Mouse (Mus musculus): ENCODE results near the gene Fyb. TPM values are rescaled to one million over a fixed set of nuclear protein-coding genes. Genes with fewer than 3 reads are reported as not detected.

The Fyb gene
- polyA plus RNA-seq, 1 experiment: 5.7 TPM

DNA sequence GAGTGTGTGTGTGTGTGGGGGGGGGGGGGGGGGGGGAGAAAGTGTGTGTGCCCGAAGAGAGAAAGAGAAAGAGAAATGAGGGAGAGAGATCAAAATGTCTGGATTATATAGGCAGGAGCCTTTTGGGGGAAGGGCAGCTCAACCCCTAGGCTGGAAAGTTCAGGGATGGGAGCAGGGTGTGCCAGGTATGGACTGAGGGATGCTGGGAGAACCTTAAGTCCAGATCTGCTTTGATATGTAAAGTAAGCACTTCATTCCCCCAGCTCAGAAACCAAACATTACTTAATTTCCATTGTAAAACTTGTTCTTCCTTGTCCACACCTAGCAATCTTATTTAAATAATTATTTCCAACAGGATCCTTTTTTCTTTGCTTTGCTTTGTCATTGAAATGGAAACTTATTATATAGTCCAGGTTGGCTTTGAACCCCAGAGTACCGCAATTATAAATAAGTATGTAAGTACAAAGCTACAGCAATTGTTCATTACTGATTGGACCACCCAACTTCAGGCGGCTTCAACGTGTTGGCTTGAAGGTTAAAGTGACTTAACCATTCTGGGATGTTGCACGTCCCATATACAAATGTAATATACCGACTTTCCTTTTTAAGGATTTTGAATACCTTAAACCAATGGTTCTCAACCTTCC, 105.9 kb downstream of the Fyb start:
- no peaks in the 10 kb centered on the region for H3K4me1 ChIP-seq (ENCODE audit: control insufficient read depth, insufficient read depth, low read length)
- H3K4me3 ChIP-seq (ENCODE audit: insufficient read depth, low read length): no peak overlapping the region
- H3K27ac ChIP-seq (ENCODE audit: insufficient read depth, low read length): no peak overlapping the region
- no peak for TF ChIP-seq CTCF (IDR thresholded peaks at IDR 0.05; ENCODE audit: borderline replicate concordance, insufficient read depth, low read length)
- TF ChIP-seq POLR2A (IDR thresholded peaks at IDR 0.05; ENCODE audit: low read depth, low read length): no peak

DNA sequence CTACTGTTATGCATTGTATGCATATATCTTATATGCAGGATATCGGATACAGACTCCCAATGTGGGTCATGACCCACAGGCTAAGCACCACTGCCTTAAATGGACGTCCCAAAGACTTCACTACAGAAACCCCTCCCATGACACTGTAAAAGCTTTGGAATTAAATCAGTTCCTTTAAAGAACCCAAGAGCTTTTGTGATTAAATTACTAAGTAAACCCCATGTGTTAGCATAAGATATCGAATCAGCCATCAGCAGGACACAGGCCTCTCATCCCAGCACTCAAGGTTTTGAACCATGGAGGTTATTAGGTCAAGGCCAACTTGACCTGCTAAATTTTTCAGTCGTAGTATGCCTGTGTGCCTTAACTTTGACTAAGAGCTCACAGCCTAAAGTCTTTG, 106.5 kb downstream of the Fyb start:
- TF ChIP-seq CTCF (IDR thresholded peaks at IDR 0.05; ENCODE audit: borderline replicate concordance, insufficient read depth, low read length) (no peak), POLR2A (IDR thresholded peaks at IDR 0.05; ENCODE audit: low read depth, low read length) (no peak)
- no peak overlapping the region for H3K27ac ChIP-seq (ENCODE audit: insufficient read depth, low read length)
- no peaks in the 10 kb centered on the region for H3K4me1 ChIP-seq (ENCODE audit: control insufficient read depth, insufficient read depth, low read length)
- no peak overlapping the region for H3K4me3 ChIP-seq (ENCODE audit: insufficient read depth, low read length)

DNA sequence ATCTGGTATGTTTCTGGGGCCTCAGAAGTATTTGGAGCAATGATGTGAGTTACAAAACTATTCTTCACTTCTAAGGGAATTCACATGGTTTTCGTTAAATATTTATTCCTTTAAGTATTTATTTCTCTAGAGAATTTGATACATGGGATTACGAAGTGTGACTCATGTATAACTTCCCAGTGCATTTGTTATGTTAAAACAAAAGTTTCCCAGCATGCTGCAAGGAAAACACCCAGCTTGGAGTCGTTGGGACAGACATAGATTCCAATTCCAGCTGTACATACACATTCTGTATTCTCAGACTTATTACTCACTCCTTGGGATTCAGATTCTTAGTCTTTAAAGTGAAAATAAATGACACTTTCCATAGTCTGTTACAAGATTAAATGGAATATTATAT, 112.8 kb downstream of the Fyb start:
- Histone ChIP-seq H3K27ac (ENCODE audit: insufficient read depth, low read length) (peak overlapping the region; percentile 100), H3K4me1 (ENCODE audit: control insufficient read depth, insufficient read depth, low read length) (peaks cover 7% of the 10 kb centered on the region), H3K4me3 (ENCODE audit: insufficient read depth, low read length) (no peak overlapping the region)
- TF ChIP-seq CTCF (IDR thresholded peaks at IDR 0.05; ENCODE audit: borderline replicate concordance, insufficient read depth, low read length): no peak
- TF ChIP-seq POLR2A (IDR thresholded peaks at IDR 0.05; ENCODE audit: low read depth, low read length): no peak

DNA sequence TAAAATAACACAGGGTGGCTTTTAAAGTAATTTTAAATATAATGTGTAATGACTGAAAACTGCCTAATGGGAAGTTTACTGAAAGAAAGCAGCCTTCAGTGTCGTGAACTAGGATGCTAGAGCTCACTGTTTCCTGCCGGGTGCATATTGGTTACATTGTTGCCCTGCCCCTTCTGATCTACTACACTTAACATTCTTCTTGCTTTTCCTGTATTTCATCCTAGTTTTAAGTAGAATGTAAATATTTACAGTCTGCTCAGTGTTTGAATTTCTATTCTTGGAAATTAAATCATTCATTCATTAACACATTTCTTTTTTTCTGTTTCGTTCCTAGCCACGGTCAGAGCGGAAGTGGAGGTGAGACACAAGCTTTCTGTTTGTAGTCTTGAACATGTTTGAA, 119.6 kb downstream of the Fyb start:
- Histone ChIP-seq H3K4me1 (ENCODE audit: control insufficient read depth, insufficient read depth, low read length) (peaks cover 5% of the 10 kb centered on the region), H3K4me3 (ENCODE audit: insufficient read depth, low read length) (no peak overlapping the region), H3K27ac (ENCODE audit: insufficient read depth, low read length) (no peak overlapping the region)
- TF ChIP-seq CTCF (IDR thresholded peaks at IDR 0.05; ENCODE audit: borderline replicate concordance, insufficient read depth, low read length) (no peak), POLR2A (IDR thresholded peaks at IDR 0.05; ENCODE audit: low read depth, low read length) (no peak)

DNA sequence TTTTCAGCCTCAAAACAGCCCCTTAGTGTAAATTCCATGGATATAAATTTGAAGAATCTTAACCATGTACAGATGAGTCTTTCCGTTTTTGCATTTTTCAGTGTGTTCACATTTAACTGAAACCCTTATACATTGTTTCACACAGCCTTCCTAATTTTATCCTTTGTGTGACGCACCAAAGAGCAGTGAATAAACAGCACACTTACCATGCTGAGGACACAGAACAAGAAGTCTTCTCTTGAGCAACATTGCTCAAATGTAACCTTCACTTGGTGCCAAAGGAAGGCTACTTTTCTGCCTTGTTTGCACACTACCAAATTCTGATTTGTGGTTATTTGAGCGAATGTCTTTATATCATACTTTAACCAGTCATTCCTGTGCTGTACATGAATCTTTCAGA, 122.8 kb downstream of the Fyb start:
- TF ChIP-seq CTCF (IDR thresholded peaks at IDR 0.05; ENCODE audit: borderline replicate concordance, insufficient read depth, low read length): no peak
- no peak for TF ChIP-seq POLR2A (IDR thresholded peaks at IDR 0.05; ENCODE audit: low read depth, low read length)
- Histone ChIP-seq H3K27ac (ENCODE audit: insufficient read depth, low read length) (peak overlapping the region; percentile 22; the same call in 1 of the 2 replicates), H3K4me3 (ENCODE audit: insufficient read depth, low read length) (no peak overlapping the region), H3K4me1 (ENCODE audit: control insufficient read depth, insufficient read depth, low read length) (peaks cover 5% of the 10 kb centered on the region)

DNA sequence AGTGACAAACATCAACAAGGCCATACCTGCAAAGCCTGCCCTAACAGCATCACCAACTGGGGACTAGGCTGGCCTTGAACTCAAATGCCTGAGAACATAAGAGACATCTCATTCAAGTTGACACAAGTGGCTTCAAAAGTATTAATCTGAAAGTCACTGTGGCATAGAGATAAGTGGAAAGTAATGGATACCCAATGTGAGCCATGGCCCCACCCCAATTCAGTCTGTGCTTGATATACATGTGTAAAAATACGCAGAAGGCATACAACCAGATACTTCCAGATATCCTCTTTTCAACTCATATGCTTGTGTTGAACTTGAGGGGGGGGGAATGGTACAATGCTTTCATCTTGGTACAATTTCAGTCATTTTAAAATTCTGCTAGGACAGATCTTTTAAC, 124.4 kb downstream of the Fyb start:
- Histone ChIP-seq H3K4me3 (ENCODE audit: insufficient read depth, low read length) (no peak overlapping the region), H3K4me1 (ENCODE audit: control insufficient read depth, insufficient read depth, low read length) (peaks cover 5% of the 10 kb centered on the region), H3K27ac (ENCODE audit: insufficient read depth, low read length) (no peak overlapping the region)
- no peak for TF ChIP-seq POLR2A (IDR thresholded peaks at IDR 0.05; ENCODE audit: low read depth, low read length)
- no peak for TF ChIP-seq CTCF (IDR thresholded peaks at IDR 0.05; ENCODE audit: borderline replicate concordance, insufficient read depth, low read length)

DNA sequence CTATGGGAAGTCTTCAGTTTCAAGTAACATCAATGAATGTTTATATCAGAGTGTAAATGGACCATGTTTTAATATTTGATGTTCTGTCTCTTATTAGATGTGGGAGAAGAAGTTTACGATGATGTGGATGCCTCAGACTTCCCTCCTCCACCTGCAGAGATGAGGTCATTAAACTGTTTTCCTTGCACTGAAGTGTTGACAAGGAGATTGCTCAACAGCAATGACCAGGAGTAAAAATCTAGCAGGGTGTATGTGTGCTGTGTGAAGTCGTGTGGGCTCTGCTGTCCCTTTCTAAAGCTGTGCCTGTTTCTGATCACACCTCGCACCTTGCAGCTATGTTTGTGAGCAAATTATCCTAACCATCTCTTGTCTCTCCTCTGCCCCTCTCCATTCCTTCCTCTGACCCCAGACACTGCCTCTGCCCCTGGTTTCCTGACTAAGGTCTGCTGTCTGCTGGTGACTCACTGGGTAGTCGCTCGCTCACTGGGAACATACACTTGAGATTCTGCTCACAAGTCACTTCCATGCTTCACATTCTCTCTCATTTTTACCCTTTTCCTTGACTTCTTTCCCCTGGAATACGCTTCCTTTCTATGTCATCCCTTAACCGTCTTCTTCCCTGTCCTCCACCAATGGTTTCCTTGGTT, 126.2 kb downstream of the Fyb start:
- TF ChIP-seq POLR2A (IDR thresholded peaks at IDR 0.05; ENCODE audit: low read depth, low read length) (no peak), CTCF (IDR thresholded peaks at IDR 0.05; ENCODE audit: borderline replicate concordance, insufficient read depth, low read length) (no peak)
- Histone ChIP-seq H3K4me3 (ENCODE audit: insufficient read depth, low read length) (no peak overlapping the region), H3K4me1 (ENCODE audit: control insufficient read depth, insufficient read depth, low read length) (peaks cover 5% of the 10 kb centered on the region), H3K27ac (ENCODE audit: insufficient read depth, low read length) (peak overlapping the region; percentile 14; the same call in 1 of the 2 replicates)

DNA sequence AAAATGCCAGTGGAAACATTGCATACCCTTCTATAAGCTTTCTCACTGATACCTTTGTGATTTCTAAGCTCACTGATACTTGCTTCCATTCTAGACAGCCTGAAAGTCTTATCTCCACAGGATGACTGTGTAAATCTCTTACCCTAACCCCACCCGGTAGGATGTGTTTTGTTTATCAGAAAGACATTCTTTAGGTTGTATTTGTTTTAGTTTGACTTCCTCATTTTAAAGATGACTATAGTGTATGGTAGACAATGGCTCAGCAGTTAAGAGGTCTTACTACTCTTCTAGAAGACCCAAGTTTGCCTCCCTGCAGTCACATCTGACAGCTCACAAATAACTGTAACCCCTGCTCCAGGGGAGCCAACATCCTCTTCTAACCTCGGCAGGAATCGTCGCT, 130.4 kb downstream of the Fyb start:
- TF ChIP-seq POLR2A (IDR thresholded peaks at IDR 0.05; ENCODE audit: low read depth, low read length): no peak

DNA sequence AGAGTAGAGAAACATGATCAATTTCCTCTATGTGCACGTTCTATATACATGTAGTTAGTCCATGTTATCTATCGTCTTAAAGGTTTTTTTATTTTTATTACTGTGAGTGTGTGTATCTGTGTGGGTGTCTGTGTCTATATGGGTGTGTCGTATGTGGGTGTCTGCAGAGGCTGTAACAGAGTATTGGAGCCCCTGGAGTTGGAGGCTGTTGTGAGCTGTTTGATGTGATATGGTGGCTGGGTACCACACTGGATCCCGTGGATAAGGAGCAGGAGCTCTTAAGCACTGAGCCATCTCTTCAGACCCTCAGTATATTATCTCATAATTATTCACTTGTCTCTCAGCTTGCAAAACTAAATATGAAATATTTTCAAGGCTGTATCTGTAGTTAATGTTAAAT, 135.4 kb downstream of the Fyb start:
- no peak for TF ChIP-seq CTCF (IDR thresholded peaks at IDR 0.05; ENCODE audit: borderline replicate concordance, insufficient read depth, low read length)
- Histone ChIP-seq H3K4me3 (ENCODE audit: insufficient read depth, low read length) (no peak overlapping the region), H3K27ac (ENCODE audit: insufficient read depth, low read length) (no peak overlapping the region), H3K4me1 (ENCODE audit: control insufficient read depth, insufficient read depth, low read length) (no peaks in the 10 kb centered on the region)

More for the DNA sequence above, 130.4 kb downstream of the Fyb start:
- Histone ChIP-seq H3K4me1 (ENCODE audit: control insufficient read depth, insufficient read depth, low read length) (no peaks in the 10 kb centered on the region), H3K4me3 (ENCODE audit: insufficient read depth, low read length) (no peak overlapping the region), H3K27ac (ENCODE audit: insufficient read depth, low read length) (no peak overlapping the region)

DNA sequence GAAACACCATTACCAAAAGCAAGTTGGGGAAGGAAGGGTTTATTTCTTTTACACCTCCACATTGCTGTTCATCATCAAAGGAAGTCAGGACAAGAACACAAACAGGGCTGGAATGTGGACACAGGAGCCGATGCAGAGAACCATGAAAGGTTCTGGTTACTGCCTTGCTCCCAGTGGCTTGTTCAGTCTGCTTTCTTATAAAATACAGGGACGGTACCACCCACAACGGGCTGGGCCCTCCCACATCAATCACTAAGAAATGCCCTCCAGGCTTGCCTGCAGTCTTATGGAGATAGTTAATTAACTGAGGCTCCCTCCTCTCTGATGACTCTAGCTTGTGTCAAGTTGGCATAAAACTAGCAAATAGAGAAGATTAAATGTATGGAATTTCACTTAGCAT, 139.3 kb downstream of the Fyb start:
- H3K4me3 ChIP-seq (ENCODE audit: insufficient read depth, low read length): no peak overlapping the region
- TF ChIP-seq CTCF (IDR thresholded peaks at IDR 0.05; ENCODE audit: borderline replicate concordance, insufficient read depth, low read length) (no peak), POLR2A (IDR thresholded peaks at IDR 0.05; ENCODE audit: low read depth, low read length) (no peak)
- H3K27ac ChIP-seq (ENCODE audit: insufficient read depth, low read length): no peak overlapping the region
- peaks cover 4% of the 10 kb centered on the region; the same call in 1 of the 2 replicates for H3K4me1 ChIP-seq (ENCODE audit: control insufficient read depth, insufficient read depth, low read length)

Measured in embryonic fibroblast, embryonic 13.5 days (primary cell).